In genomic region chr11:61021676-61022549, GRCm38 (mm10) we compare ENCODE assay signal across 9 mouse cellular contexts. TPM values are rescaled to one million over a fixed set of nuclear protein-coding genes. Genes with fewer than 3 reads are reported as not detected.
A peak's percentile ranks its signal among the peaks of the same experiment; 100 is the strongest.
DNase-seq lines count a peak whose midpoint lies in the region; ATAC-seq lines count a peak whose summit lies in the region.
"Had no signal": no experiment of that assay in that cellular context is flagged by ENCODE, and none has a peak within 500 bp of the region (broad histone marks: within the 10 kb centered on the region; RNA-seq: fewer than 3 reads in every experiment).

No protein-coding gene starts in this region.

- peak; percentile 39 for DNase-seq in liver, embryonic 11.5 days (ENCODE audit: low spot score)
- DNase-seq in liver = no peak
- peak; percentile 89 to 92 for DNase-seq in cerebellum, postnatal 25 days
- DNase-seq in gastrocnemius, postnatal 36 days = peak; percentile 53 to 57
- peak; percentile 26 to 42 for DNase-seq in layer of hippocampus, adult 18-20 months (ENCODE audit: low spot score in 2 of 2)
- no peak for DNase-seq in spleen, postnatal 10 days (ENCODE audit: low spot score in 2 of 2)
- DNase-seq in spleen, postnatal 14 days (ENCODE audit: low spot score in 2 of 2) = no peak

- no peaks in the 10 kb centered on the region for H3K36me3 ChIP-seq in liver, embryonic 11.5 days (ENCODE audit: control insufficient read depth, insufficient read depth, low read length)
- no peaks in the 10 kb centered on the region for H3K36me3 ChIP-seq in midbrain, embryonic 15.5 days (replicated peaks)

- no peak overlapping the region for H3K27ac ChIP-seq in liver, embryonic 11.5 days (ENCODE audit: low read depth, low read length)
- peak overlapping the region; percentile 51 for H3K27ac ChIP-seq in midbrain, embryonic 15.5 days

- H3K4me2 ChIP-seq in liver, embryonic 11.5 days = peak overlapping the region; percentile 70
- peak overlapping the region; percentile 59 for H3K4me2 ChIP-seq in midbrain, embryonic 15.5 days

- H3K9me3 ChIP-seq in liver, embryonic 11.5 days (ENCODE audit: control insufficient read depth, low read length) = no peaks in the 10 kb centered on the region
- H3K9me3 ChIP-seq in midbrain, embryonic 15.5 days = no peaks in the 10 kb centered on the region

- intact Hi-C loops in gastrocnemius, postnatal 36 days (cut with DNase I) = loop anchor here (5.0 kb wide), 1 partner anchor 40 kb away; no protein-coding TSS in a partner anchor

- H3K4me3 ChIP-seq in liver, embryonic 11.5 days (ENCODE audit: low read depth, low read length) = peak overlapping the region; percentile 46
- peak overlapping the region; percentile 58 for H3K4me3 ChIP-seq in midbrain, embryonic 15.5 days

- H3K4me1 ChIP-seq in liver, embryonic 11.5 days (replicated peaks; ENCODE audit: control insufficient read depth, insufficient read depth, low read length) = no peaks in the 10 kb centered on the region
- peaks cover 39% of the 10 kb centered on the region for H3K4me1 ChIP-seq in midbrain, embryonic 15.5 days

- no peak overlapping the region for H3K9ac ChIP-seq in liver, embryonic 11.5 days (ENCODE audit: low read depth, low read length)
- H3K9ac ChIP-seq in midbrain, embryonic 15.5 days = peak overlapping the region; percentile 50

- H3K27me3 ChIP-seq in liver, embryonic 11.5 days (replicated peaks; ENCODE audit: control insufficient read depth, insufficient read depth, low read length) = peaks cover 81% of the 10 kb centered on the region
- H3K27me3 ChIP-seq in midbrain, embryonic 15.5 days (replicated peaks) = peaks cover 27% of the 10 kb centered on the region

- no peak for ATAC-seq in liver, embryonic 11.5 days (replicated peaks; ENCODE audit: low FRiP score)
- peak; percentile 69 for ATAC-seq in midbrain, embryonic 15.5 days (replicated peaks)

- WGBS in liver, embryonic 11.5 days = 4% methylated on average over 65 of the region's 68 CpGs
- under 1% methylated on average over 58 of the region's 68 CpGs for WGBS in midbrain, embryonic 15.5 days

RNA-seq across cellular contexts. Expression of gene Kcnj12, which starts 0.5 kb away (rescaled TPM):
- not detected in 2 replicates for polyA plus RNA-seq in liver, embryonic 11.5 days (2014; fragmentation: Nextera tagmentation; extraction: Ambion mirVana)
- 10 to 100 TPM; 56.1 to 69.0 TPM for total RNA-seq in gastrocnemius, postnatal 36 days (2021)
- total RNA-seq in layer of hippocampus, adult 18-20 months (2021) = 1 to 10 TPM; 6.6 to 8.8 TPM
- polyA plus RNA-seq in midbrain, embryonic 15.5 days (2015; fragmentation: Nextera tagmentation; extraction: Ambion mirVana) = 4.6 and 4.7 TPM in 2 replicates
- total RNA-seq: hematopoietic stem cell, adult 5-6 weeks had no signal

Comparison
In these comparisons a context has a peak if more than half of its experiments do, and no peak if none do; other contexts are left out.
1. DNase-seq: peak in liver, embryonic 11.5 days (single experiment), cerebellum, postnatal 25 days (2 of 2), gastrocnemius, postnatal 36 days (2 of 2) and layer of hippocampus, adult 18-20 months (2 of 2); none in liver (single experiment), spleen, postnatal 10 days (0 of 2) and spleen, postnatal 14 days (0 of 2).
2. RNA of gene Kcnj12, which starts 0.5 kb away (total RNA-seq): 56.1 to 69.0 TPM in gastrocnemius, postnatal 36 days; 6.6 to 8.8 TPM in layer of hippocampus, adult 18-20 months; every median in the first group is over 4 times any median in the second.